Comparison of ENCODE assay signal across 19 mouse cellular contexts in genomic region chr9:97992131-97992530, GRCm38 (mm10). TPM values are rescaled to one million over a fixed set of nuclear protein-coding genes. Genes with fewer than 3 reads are reported as not detected.
DNase-seq lines count a peak whose midpoint lies in the region; ATAC-seq and TF ChIP-seq lines count a peak whose summit lies in the region.
"Had no signal": no experiment of that assay in that cellular context is flagged by ENCODE, and none has a peak within 500 bp of the region (broad histone marks: within the 10 kb centered on the region; RNA-seq: fewer than 3 reads in every experiment).

No protein-coding gene starts in this region.

- H3K36me3 ChIP-seq in hindbrain, postnatal 0 days (ENCODE audit: insufficient read depth, low read length), result no peaks in the 10 kb centered on the region
- no peaks in the 10 kb centered on the region for H3K36me3 ChIP-seq in hindbrain, embryonic 11.5 days (ENCODE audit: control insufficient read depth, insufficient read depth, low read length)
- H3K36me3 ChIP-seq in forebrain, embryonic 15.5 days, result no peaks in the 10 kb centered on the region
- H3K36me3 ChIP-seq: embryonic facial prominence, embryonic 13.5 days; heart, embryonic 15.5 days; hindbrain, embryonic 13.5 days; limb, embryonic 13.5 days had no signal

- DNase-seq in adrenal gland, adult (ENCODE audit: inconsistent age in 2 of 2, low spot score in 1 of 2), result peak; percentile 6 to 58
- DNase-seq in adrenal gland, adult 18-20 months (ENCODE audit: low spot score in 2 of 2), result no peak
- DNase-seq in hindbrain, postnatal 0 days (ENCODE audit: low spot score), result peak; percentile 65
- DNase-seq in hindbrain, embryonic 11.5 days (ENCODE audit: low spot score), result no peak
- peak; percentile 81 for DNase-seq in brain, embryonic 14.5 days (ENCODE audit: low read depth)
- DNase-seq in heart, postnatal 25 days (ENCODE audit: low spot score), result no peak
- DNase-seq in heart, adult 9 months (ENCODE audit: low spot score in 2 of 2), result no peak
- DNase-seq: kidney, postnatal 14 days; layer of hippocampus, postnatal 36 days; right cerebral cortex, postnatal 25 days had no signal

- ATAC-seq in hindbrain, postnatal 0 days, result no peak; the same call in 1 of the 2 replicates
- ATAC-seq in hindbrain, embryonic 11.5 days (ENCODE audit: low FRiP score), result no peak
- ATAC-seq in forebrain, embryonic 15.5 days (replicated peaks), result no peak
- ATAC-seq: intestine, postnatal 0 days had no signal

- no peak for TF ChIP-seq POLR2A in brain, embryonic 14.5 days (IDR thresholded peaks at IDR 0.05; ENCODE audit: borderline replicate concordance, extremely low read depth, insufficient read depth, insufficient read length, poor library complexity, severe bottlenecking)

- no peak for TF ChIP-seq CTCF in hindbrain, postnatal 0 days (IDR thresholded peaks at IDR 0.05; ENCODE audit: low read depth)
- TF ChIP-seq CTCF in brain, embryonic 14.5 days (IDR thresholded peaks at IDR 0.05; ENCODE audit: borderline replicate concordance, extremely low read depth, insufficient read depth, insufficient read length), result no peak

- H3K4me3 ChIP-seq in hindbrain, postnatal 0 days (ENCODE audit: low read length), result no peak overlapping the region
- H3K4me3 ChIP-seq in hindbrain, embryonic 11.5 days (ENCODE audit: low read depth, low read length), result no peak overlapping the region
- H3K4me3 ChIP-seq in forebrain, embryonic 15.5 days, result no peak overlapping the region
- H3K4me3 ChIP-seq: embryonic facial prominence, embryonic 13.5 days; heart, embryonic 15.5 days; hindbrain, embryonic 13.5 days; limb, embryonic 13.5 days had no signal

- no peak overlapping the region for H3K9ac ChIP-seq in hindbrain, postnatal 0 days (replicated peaks; ENCODE audit: low read length)
- no peak overlapping the region for H3K9ac ChIP-seq in hindbrain, embryonic 11.5 days (ENCODE audit: low read depth, low read length)
- H3K9ac ChIP-seq in forebrain, embryonic 15.5 days (replicated peaks), result no peak overlapping the region
- H3K9ac ChIP-seq: embryonic facial prominence, embryonic 13.5 days; heart, embryonic 15.5 days; hindbrain, embryonic 13.5 days; limb, embryonic 13.5 days had no signal

- intact Hi-C loops in heart, postnatal 25 days (cut with DNase I), result no loop called here

- H3K27me3 ChIP-seq in hindbrain, postnatal 0 days (ENCODE audit: insufficient read depth, low read length), result no peaks in the 10 kb centered on the region
- no peaks in the 10 kb centered on the region for H3K27me3 ChIP-seq in hindbrain, embryonic 11.5 days (ENCODE audit: control insufficient read depth, insufficient read depth, low read length)
- H3K27me3 ChIP-seq in forebrain, embryonic 15.5 days, result no peaks in the 10 kb centered on the region
- H3K27me3 ChIP-seq: CH12.LX; embryonic facial prominence, embryonic 13.5 days; heart, embryonic 15.5 days; limb, embryonic 13.5 days had no signal

- H3K4me1 ChIP-seq in hindbrain, postnatal 0 days (ENCODE audit: insufficient read depth, low read length), result no peaks in the 10 kb centered on the region
- no peaks in the 10 kb centered on the region for H3K4me1 ChIP-seq in hindbrain, embryonic 11.5 days (replicated peaks; ENCODE audit: control insufficient read depth, insufficient read depth, low read length)
- H3K4me1 ChIP-seq in forebrain, embryonic 15.5 days, result peaks cover 19% of the 10 kb centered on the region
- H3K4me1 ChIP-seq: embryonic facial prominence, embryonic 13.5 days; heart, embryonic 15.5 days had no signal

- no peaks in the 10 kb centered on the region for H3K9me3 ChIP-seq in hindbrain, postnatal 0 days (ENCODE audit: low read length)
- H3K9me3 ChIP-seq in hindbrain, embryonic 11.5 days (ENCODE audit: control insufficient read depth, low read length), result no peaks in the 10 kb centered on the region
- no peaks in the 10 kb centered on the region for H3K9me3 ChIP-seq in forebrain, embryonic 15.5 days
- H3K9me3 ChIP-seq: embryonic facial prominence, embryonic 13.5 days; heart, embryonic 15.5 days; hindbrain, embryonic 13.5 days; limb, embryonic 13.5 days had no signal

- WGBS in hindbrain, postnatal 0 days, result 33% methylated on average over 4 of the region's 4 CpGs
- WGBS in hindbrain, embryonic 11.5 days, result 58% methylated on average over 4 of the region's 4 CpGs
- 19% methylated on average over 4 of the region's 4 CpGs for WGBS in forebrain, embryonic 15.5 days

- no peak overlapping the region for H3K4me2 ChIP-seq in hindbrain, postnatal 0 days (ENCODE audit: low read depth, low read length)
- no peak overlapping the region for H3K4me2 ChIP-seq in hindbrain, embryonic 11.5 days (replicated peaks; ENCODE audit: low read depth, low read length)
- no peak overlapping the region for H3K4me2 ChIP-seq in forebrain, embryonic 15.5 days (replicated peaks)
- H3K4me2 ChIP-seq: embryonic facial prominence, embryonic 13.5 days; heart, embryonic 15.5 days; hindbrain, embryonic 13.5 days; limb, embryonic 13.5 days had no signal

- H3K27ac ChIP-seq in hindbrain, postnatal 0 days, result no peak overlapping the region
- H3K27ac ChIP-seq in hindbrain, embryonic 11.5 days (ENCODE audit: low read depth, low read length), result no peak overlapping the region
- H3K27ac ChIP-seq in forebrain, embryonic 15.5 days (replicated peaks), result peak overlapping the region; percentile 48; the same call in 1 of the 2 replicates
- H3K27ac ChIP-seq: embryonic facial prominence, embryonic 13.5 days; heart, embryonic 15.5 days; hindbrain, embryonic 13.5 days; limb, embryonic 13.5 days had no signal

RNA-seq across cellular contexts. Expression of gene Clstn2, which starts 40.9 kb away (rescaled TPM):
- 1 to 10 TPM; 4.1 TPM for total RNA-seq in adrenal gland, adult 18-20 months (2021)
- 51.6 and 64.8 TPM in 2 replicates for total RNA-seq in hindbrain, postnatal 0 days (2014; rRNA removed)
- 9.8 and 10.1 TPM in 2 replicates for polyA plus RNA-seq in hindbrain, postnatal 0 days (2015; fragmentation: Nextera tagmentation; extraction: Ambion mirVana)
- 2.0 and 2.6 TPM in 2 replicates for polyA plus RNA-seq in hindbrain, embryonic 11.5 days (2014; fragmentation: Nextera tagmentation; extraction: Ambion mirVana)
- 18.0 and 25.1 TPM in 2 replicates for polyA plus RNA-seq in brain, embryonic 14.5 days (2012; rRNA removed)
- polyA plus RNA-seq in forebrain, embryonic 15.5 days (2015; fragmentation: Nextera tagmentation; extraction: Ambion mirVana), result 15.1 and 19.1 TPM in 2 replicates
- total RNA-seq in heart, postnatal 25 days (2021), result under 1 TPM; 0.81 to 0.88 TPM
- total RNA-seq: CH12.LX; megakaryocyte, adult 5-6 weeks; neutrophil, adult 5-6 weeks had no signal

Comparison
In these comparisons a context has a peak if more than half of its experiments do, and no peak if none do; other contexts are left out.
1. DNase-seq: peak in adrenal gland, adult (2 of 2), hindbrain, postnatal 0 days (single experiment) and brain, embryonic 14.5 days (single experiment); none in adrenal gland, adult 18-20 months (0 of 2), hindbrain, embryonic 11.5 days (single experiment), heart, postnatal 25 days (single experiment) and heart, adult 9 months (0 of 2).